Mouse (Mus musculus): ENCODE measurements at regions not wholly inside any gene's neighbourhood (a gene's known extent, or its start where the extent isn't known, plus 50 kb on each side); places are given as distances from the start of the nearest gene placed in this dataset.

DNA sequence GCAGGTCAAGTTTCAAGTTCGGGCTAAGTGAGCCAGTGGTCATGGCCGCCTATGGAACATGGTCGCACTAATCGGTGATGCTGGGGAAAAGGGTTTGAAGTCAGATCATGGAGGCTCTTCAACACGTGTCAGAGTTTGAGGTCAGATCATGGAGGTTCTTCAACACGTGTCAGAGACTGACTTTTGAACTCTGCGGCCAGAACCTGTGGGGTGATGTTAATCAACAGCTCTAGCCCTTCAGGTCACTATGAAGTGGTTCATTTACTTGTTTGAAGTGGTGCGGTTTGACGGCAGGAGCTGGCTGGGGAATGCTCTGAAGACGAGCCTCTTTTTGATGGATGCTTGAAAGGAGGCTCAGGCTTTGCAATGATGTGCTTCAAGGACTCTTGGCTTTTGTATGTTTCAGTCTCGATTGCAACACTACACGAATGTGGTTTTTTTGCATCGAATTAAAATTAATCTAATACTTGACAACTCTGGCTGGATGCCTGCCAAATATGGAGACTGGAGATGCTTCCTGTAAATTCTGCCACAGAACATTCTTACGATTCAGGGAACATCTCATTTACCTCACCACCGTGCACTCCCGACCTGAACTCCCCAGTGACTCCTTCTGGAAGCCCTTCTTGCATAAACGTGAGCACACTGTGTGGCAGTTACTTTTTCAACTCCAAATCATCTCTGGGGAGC is 87.9 kb upstream of the 4930535I16Rik start:
- no peak for DNase-seq (ENCODE audit: low spot score)

DNA sequence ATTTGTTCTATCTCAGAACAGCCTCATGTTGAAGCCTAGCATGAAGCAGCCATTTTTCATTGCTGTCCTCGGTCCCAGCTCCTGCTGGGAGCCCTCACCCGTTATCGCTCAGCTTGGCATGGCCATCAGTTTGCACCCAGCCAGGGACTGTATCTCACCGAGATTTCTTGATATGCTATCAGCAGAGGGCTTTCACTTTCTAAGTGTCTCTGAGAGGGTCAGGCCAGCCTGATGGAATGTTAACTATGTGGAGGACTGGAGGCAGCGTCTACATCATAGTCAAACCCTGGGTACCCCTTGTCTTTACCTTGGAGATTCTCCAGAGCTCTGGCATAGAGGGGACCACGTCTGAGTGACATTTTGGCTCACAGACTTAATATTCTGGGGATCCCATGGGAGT is 84.9 kb upstream of the 4930535I16Rik start:
- no peak for DNase-seq (ENCODE audit: low spot score)

DNA sequence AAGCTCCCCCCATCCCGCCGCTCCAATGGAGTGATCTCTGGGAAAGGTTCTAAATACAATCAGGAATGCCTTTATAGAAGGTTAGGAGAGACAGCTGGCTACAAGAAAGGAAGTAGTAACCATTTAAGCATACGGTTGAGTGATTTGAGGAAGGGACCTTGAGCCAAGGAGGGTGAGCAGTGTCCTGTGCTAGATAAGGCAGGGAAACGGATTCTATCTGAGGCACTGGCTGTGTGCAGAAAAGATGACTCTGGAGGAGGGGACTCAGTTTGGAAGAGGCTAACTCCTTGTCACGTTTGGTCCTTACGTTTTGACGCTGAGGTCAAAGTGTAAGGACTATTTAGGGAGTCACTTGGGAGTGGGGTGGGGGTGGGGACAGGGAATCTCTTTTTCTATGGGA is 84.3 kb upstream of the 4930535I16Rik start:
- no peak for DNase-seq (ENCODE audit: low spot score)

DNA sequence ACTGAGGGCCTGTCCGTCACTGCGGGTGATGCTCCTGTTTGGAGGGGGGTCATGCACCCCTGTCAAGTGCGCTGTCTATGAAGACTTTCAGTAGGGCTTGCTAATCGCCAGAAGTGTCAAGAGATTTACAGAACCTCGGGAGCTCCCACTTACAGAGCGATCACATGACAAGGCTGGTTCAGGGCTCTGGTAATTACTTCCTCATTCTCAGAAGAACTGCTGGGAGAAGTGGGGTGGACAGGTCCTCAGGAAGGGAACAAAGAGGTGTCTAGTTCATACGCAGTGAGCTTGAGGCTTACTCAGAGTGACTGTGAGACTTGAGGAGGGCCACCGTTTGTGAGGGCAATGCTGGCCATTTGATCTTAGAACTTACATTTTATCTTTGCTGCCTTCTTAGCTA is 78.0 kb upstream of the 4930535I16Rik start:
- no peak for DNase-seq (ENCODE audit: low spot score)

DNA sequence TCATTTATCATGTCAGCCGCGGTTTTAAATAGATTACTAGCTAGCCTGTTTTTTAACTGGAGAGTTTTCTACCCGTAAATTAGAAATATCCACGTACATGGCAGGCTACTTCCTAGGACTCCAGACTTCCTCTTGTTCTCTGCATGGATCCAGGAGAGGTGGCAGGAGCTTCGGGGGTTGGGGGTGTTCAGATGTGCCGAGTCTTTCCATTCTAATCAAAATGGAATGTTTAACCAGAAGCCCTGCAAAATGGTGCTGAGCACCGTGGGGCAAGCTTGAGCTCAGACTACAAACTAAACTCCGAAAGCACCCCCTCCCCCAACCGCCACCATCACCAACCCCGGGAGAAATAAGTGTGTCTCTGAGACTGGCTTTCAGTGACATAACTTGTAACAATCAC is 73.4 kb upstream of the 4930535I16Rik start:
- DNase-seq (ENCODE audit: low spot score) = no peak

DNA sequence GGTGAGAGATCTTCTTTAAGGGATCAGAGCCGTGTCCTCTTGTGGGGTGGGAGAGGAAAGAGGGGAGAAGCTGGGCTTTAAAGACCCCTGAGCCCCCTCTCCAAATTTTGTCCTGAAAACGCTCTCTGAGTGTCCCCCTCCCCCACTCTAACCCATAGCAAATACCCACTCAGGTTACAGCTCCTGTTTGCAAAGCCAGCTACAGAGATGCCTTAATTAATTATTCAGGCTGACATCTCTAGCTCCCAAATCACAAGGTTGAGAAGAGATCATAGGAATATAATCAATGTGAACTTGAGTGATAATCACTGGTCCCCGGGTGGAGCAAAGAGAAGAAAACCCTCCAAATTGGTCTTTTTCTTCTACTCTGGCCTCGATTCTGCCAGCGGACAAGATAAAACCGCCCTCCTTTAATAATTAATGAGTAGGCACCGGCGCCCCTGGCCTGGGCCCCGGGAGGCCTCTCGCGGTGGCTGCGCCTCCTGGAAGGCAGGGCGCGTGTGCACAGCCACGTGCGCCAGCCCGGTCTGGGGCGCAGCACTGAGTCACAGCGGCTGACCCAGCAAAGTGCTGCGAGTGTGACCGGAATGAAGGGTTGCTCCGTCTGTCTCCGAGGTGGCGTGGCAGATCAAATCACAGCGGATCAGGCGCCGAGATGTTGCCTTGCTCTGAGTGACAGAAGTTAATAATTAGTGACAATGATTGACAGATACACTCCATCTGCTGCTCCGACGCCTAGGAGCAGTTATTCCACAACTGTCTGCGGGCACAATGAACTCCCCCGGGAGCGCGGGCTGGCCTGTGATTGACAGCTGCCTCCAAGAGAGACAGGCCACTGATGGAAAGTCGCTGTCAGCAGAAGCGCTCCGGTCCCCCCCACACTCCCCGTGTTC is 72.7 kb upstream of the 4930535I16Rik start:
- no peak for DNase-seq (ENCODE audit: low spot score)

Data from thymus, postnatal 0 days (tissue).